Comparison of ENCODE assay signal across 15 mouse cellular contexts in the genomic region with DNA sequence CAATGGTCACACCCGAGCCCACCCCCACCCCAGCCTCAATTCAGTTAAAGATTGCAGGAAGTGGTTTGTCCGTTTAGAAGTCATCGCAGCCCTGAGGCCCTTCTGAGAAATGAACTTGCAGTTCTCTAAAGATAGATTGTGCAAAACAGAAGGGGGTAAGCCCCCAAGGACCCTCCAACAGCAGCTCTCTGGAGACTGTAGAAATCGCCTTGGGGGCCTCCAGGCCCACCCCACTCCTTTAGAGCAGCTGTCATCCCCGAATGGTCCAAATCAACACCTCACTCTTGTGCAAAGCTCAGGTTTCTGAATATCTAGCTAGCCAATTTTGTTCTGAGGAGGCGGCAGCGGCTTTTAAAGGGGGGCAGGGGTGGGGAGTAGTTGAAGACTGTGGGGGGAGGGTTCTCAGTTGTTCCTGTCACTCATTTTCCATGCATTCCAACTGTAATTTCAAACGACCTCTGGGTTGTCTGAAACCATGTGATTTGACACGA.
DNase-seq lines count a peak whose midpoint lies in the region; ATAC-seq and TF ChIP-seq lines count a peak whose summit lies in the region.
"Had no signal": no experiment of that assay in that cellular context is flagged by ENCODE, and none has a peak within 500 bp of the region (broad histone marks: within the 10 kb centered on the region; RNA-seq: fewer than 3 reads in every experiment).

No protein-coding gene starts in this region.

- H3K27ac ChIP-seq in liver, embryonic 13.5 days, result no peak overlapping the region; the same call in 1 of the 2 replicates
- H3K27ac ChIP-seq in kidney, adult 2 months (ENCODE audit: insufficient read depth, low read depth, low read length), result no peak overlapping the region
- H3K27ac ChIP-seq: forebrain, embryonic 13.5 days; hindbrain, embryonic 10.5 days; midbrain, embryonic 10.5 days had no signal

- DNase-seq in embryo, embryonic 10.5 days (ENCODE audit: low spot score), result peak; percentile 16
- DNase-seq in embryo, embryonic 10 days (ENCODE audit: low spot score), result no peak
- DNase-seq in 416B (ENCODE audit: low read depth), result peak; percentile 100
- peak; percentile 35 for DNase-seq in forelimb bud, embryonic 11.5 days (ENCODE audit: low read depth, low spot score)
- no peak for DNase-seq in liver, embryonic 13.5 days
- no peak for DNase-seq in kidney, adult 2 months
- no peak for DNase-seq in urinary bladder, postnatal 10 days (ENCODE audit: low spot score)
- no peak for DNase-seq in kidney, adult 18-20 months
- DNase-seq: adrenal gland, postnatal 10 days; cerebellum, postnatal 36 days; kidney, adult 11 months; lung, embryonic 14.5 days had no signal

- no peaks in the 10 kb centered on the region for H3K36me3 ChIP-seq in liver, embryonic 13.5 days
- H3K36me3 ChIP-seq in kidney, adult 2 months (ENCODE audit: control insufficient read depth, insufficient read depth, low read length), result no peaks in the 10 kb centered on the region
- H3K36me3 ChIP-seq: hindbrain, embryonic 10.5 days; midbrain, embryonic 10.5 days had no signal

- H3K9ac ChIP-seq in liver, embryonic 13.5 days, result no peak overlapping the region
- H3K9ac ChIP-seq: forebrain, embryonic 13.5 days; lung, embryonic 14.5 days had no signal

- peak; percentile 26; the same call in 1 of the 2 replicates for ATAC-seq in liver, embryonic 13.5 days (ENCODE audit: low read depth)
- ATAC-seq: forebrain, embryonic 13.5 days had no signal

- H3K9me3 ChIP-seq in liver, embryonic 13.5 days (replicated peaks), result no peaks in the 10 kb centered on the region
- H3K9me3 ChIP-seq: forebrain, embryonic 13.5 days; hindbrain, embryonic 10.5 days; midbrain, embryonic 10.5 days had no signal

- no peak for TF ChIP-seq POLR2A in kidney, adult 2 months (IDR thresholded peaks at IDR 0.05; ENCODE audit: low read depth, low read length)

- 23% methylated on average over 9 of the region's 9 CpGs for WGBS in liver, embryonic 13.5 days (ENCODE audit: insufficient replicate concordance)
- WGBS in kidney, adult 2 months, result 67% methylated on average over 9 of the region's 9 CpGs

- H3K4me1 ChIP-seq in liver, embryonic 13.5 days (replicated peaks), result peaks cover 16% of the 10 kb centered on the region
- H3K4me1 ChIP-seq in kidney, adult 2 months (ENCODE audit: control insufficient read depth, insufficient read depth, low read length), result no peaks in the 10 kb centered on the region
- H3K4me1 ChIP-seq: forebrain, embryonic 13.5 days; midbrain, embryonic 10.5 days had no signal

- no peak overlapping the region for H3K4me2 ChIP-seq in liver, embryonic 13.5 days
- H3K4me2 ChIP-seq: forebrain, embryonic 13.5 days; lung, embryonic 14.5 days had no signal

- no peak overlapping the region for H3K4me3 ChIP-seq in liver, embryonic 13.5 days (replicated peaks)
- H3K4me3 ChIP-seq in kidney, adult 2 months (ENCODE audit: insufficient read depth, low read depth, low read length), result no peak overlapping the region
- H3K4me3 ChIP-seq: forebrain, embryonic 13.5 days; hindbrain, embryonic 10.5 days; midbrain, embryonic 10.5 days had no signal

- no peak for TF ChIP-seq CTCF in kidney, adult 2 months (conservative IDR thresholded peaks at IDR 0.05; ENCODE audit: insufficient read depth, insufficient read length, low read depth, low read length)

- H3K27me3 ChIP-seq in liver, embryonic 13.5 days, result no peaks in the 10 kb centered on the region
- no peaks in the 10 kb centered on the region for H3K27me3 ChIP-seq in kidney, adult 2 months (replicated peaks; ENCODE audit: control insufficient read depth, insufficient read depth, low read length)
- H3K27me3 ChIP-seq: forebrain, embryonic 13.5 days had no signal

Comparison
In these comparisons a context has a peak if more than half of its experiments do, and no peak if none do; other contexts are left out.
1. DNase-seq: peak in embryo, embryonic 10.5 days (single experiment), 416B (single experiment) and forelimb bud, embryonic 11.5 days (single experiment); none in embryo, embryonic 10 days (single experiment), liver, embryonic 13.5 days (single experiment), kidney, adult 2 months (single experiment), urinary bladder, postnatal 10 days (single experiment) and kidney, adult 18-20 months (single experiment).